ENCODE assay signal across 8 mouse cellular contexts in genomic region chr16:32430474-32431046, GRCm38 (mm10). TPM values are rescaled to one million over a fixed set of nuclear protein-coding genes. Genes with fewer than 3 reads are reported as not detected.
A peak's percentile ranks its signal among the peaks of the same experiment; 100 is the strongest.
DNase-seq lines count a peak whose midpoint lies in the region; ATAC-seq lines count a peak whose summit lies in the region.

Gene Pcyt1a, plus strand, starts transcription at chr16:32430921.

- peaks cover 28% of the 10 kb centered on the region for H3K36me3 ChIP-seq in megakaryocyte, embryonic 14.5 days (replicated peaks; ENCODE audit: low read length)

- H3K27me3 ChIP-seq in megakaryocyte, embryonic 14.5 days (replicated peaks): no peaks in the 10 kb centered on the region

- intact Hi-C loops in gastrocnemius, postnatal 14 days (cut with DNase I; ENCODE audit: low total_unique reads): no loop called here

- ATAC-seq in inflammation-experienced regulatory T-cells, adult 6 months: peak; percentile 80

- peaks cover 55% of the 10 kb centered on the region for H3K4me1 ChIP-seq in megakaryocyte, embryonic 14.5 days

- H3K9me3 ChIP-seq in megakaryocyte, embryonic 14.5 days: no peaks in the 10 kb centered on the region

- peak; percentile 85 for DNase-seq in adrenal gland, adult 18-20 months (ENCODE audit: low spot score in 2 of 2)
- peak; percentile 95 for DNase-seq in embryo, embryonic 10.5 days (ENCODE audit: low spot score)
- peak; percentile 90 for DNase-seq in gastrocnemius, postnatal 14 days
- peak; percentile 73 to 88 for DNase-seq in left cerebral cortex, adult 9 months (ENCODE audit: low spot score in 2 of 2)
- DNase-seq in right cerebral cortex, adult 2 months (ENCODE audit: low spot score in 2 of 2): peak; percentile 87 to 90
- DNase-seq in urinary bladder, postnatal 10 days (ENCODE audit: low spot score): peak; percentile 63

- H3K4me3 ChIP-seq in megakaryocyte, embryonic 14.5 days (replicated peaks): peak within 1 kb of the TSS; percentile 99

RNA-seq across cellular contexts. Expression of gene Pcyt1a, which starts in this region (rescaled TPM):
- total RNA-seq in adrenal gland, adult 18-20 months (2021): 10 to 100 TPM; 74.2 to 88.0 TPM
- total RNA-seq in gastrocnemius, postnatal 14 days (2021): 10 to 100 TPM; 74.4 to 74.6 TPM
- 1 to 10 TPM; 6.0 to 9.3 (median 6.5) TPM for polyA plus RNA-seq in inflammation-experienced regulatory T-cells, adult 6 months (2017; shearing (Covaris generic))
- 14.2 and 47.1 TPM in 2 replicates for polyA plus RNA-seq in megakaryocyte, embryonic 14.5 days (2012; ENCODE audit: insufficient read depth, low replicate concordance)

Comparison
In these comparisons a context has a peak if more than half of its experiments do, and no peak if none do; other contexts are left out.
1. Peak in every context shown above with its lines: DNase-seq, ATAC-seq and H3K4me3 ChIP-seq.